ENCODE assay signal across 24 mouse cellular contexts in genomic region chr2:168920007-168920406, GRCm38 (mm10). TPM values are rescaled to one million over a fixed set of nuclear protein-coding genes. Genes with fewer than 3 reads are reported as not detected.
DNase-seq lines count a peak whose midpoint lies in the region; ATAC-seq and TF ChIP-seq lines count a peak whose summit lies in the region.
"Had no signal": no experiment of that assay in that cellular context is flagged by ENCODE, and none has a peak within 500 bp of the region (broad histone marks: within the 10 kb centered on the region; RNA-seq: fewer than 3 reads in every experiment).

No protein-coding gene starts in this region.

- no peak for ATAC-seq in heart, embryonic 14.5 days (ENCODE audit: insufficient number of reproducible peaks, insufficient read depth, low FRiP score, low read depth)
- ATAC-seq in embryonic facial prominence, embryonic 12.5 days (ENCODE audit: insufficient number of reproducible peaks, insufficient read depth, low FRiP score, low TSS enrichment), result no peak; the same call in 1 of the 2 replicates
- 0 out of 2 replicates have a peak, but pooled peaks have one; percentile 42 for ATAC-seq in stomach, embryonic 14.5 days (ENCODE audit: insufficient number of reproducible peaks, insufficient read depth, low FRiP score, low read depth)
- no peak for ATAC-seq in hindbrain, embryonic 16.5 days
- ATAC-seq: activated CD4-positive, CD25-positive, alpha-beta regulatory T cell, adult 4 months; forebrain, embryonic 15.5 days; hindbrain, postnatal 0 days; midbrain, embryonic 13.5 days had no signal

- H3K4me2 ChIP-seq in heart, embryonic 14.5 days (ENCODE audit: low read length), result peak overlapping the region; percentile 17; the same call in 1 of the 2 replicates
- peak overlapping the region; percentile 16; the same call in 1 of the 2 replicates for H3K4me2 ChIP-seq in embryonic facial prominence, embryonic 12.5 days (replicated peaks)
- no peak overlapping the region for H3K4me2 ChIP-seq in stomach, embryonic 14.5 days (replicated peaks; ENCODE audit: low read depth, low read length)
- no peak overlapping the region for H3K4me2 ChIP-seq in hindbrain, embryonic 16.5 days (ENCODE audit: low read length)
- H3K4me2 ChIP-seq: forebrain, embryonic 15.5 days; liver, embryonic 15.5 days; midbrain, embryonic 13.5 days had no signal

- intact Hi-C loops in heart, postnatal 14 days (cut with DNase I), result no loop called here

- H3K9ac ChIP-seq in heart, embryonic 14.5 days (ENCODE audit: low read length), result no peak overlapping the region
- peak overlapping the region; percentile 55 for H3K9ac ChIP-seq in ES-Bruce4 (ENCODE audit: low read depth, poor library complexity, severe bottlenecking)
- no peak overlapping the region for H3K9ac ChIP-seq in embryonic facial prominence, embryonic 12.5 days
- H3K9ac ChIP-seq in stomach, embryonic 14.5 days (replicated peaks; ENCODE audit: low read depth, low read length), result no peak overlapping the region
- H3K9ac ChIP-seq in hindbrain, embryonic 16.5 days (ENCODE audit: low read depth, low read length), result no peak overlapping the region
- H3K9ac ChIP-seq: forebrain, embryonic 15.5 days; liver, embryonic 15.5 days; midbrain, embryonic 13.5 days had no signal

- no peak overlapping the region for H3K4me3 ChIP-seq in heart, embryonic 14.5 days (ENCODE audit: control insufficient read depth in 1 of 2, insufficient read depth in 1 of 2, low read depth in 1 of 2, low read length in 2 of 2)
- peak overlapping the region; percentile 46 for H3K4me3 ChIP-seq in ES-Bruce4 (ENCODE audit: low read depth, low read length)
- no peak overlapping the region for H3K4me3 ChIP-seq in embryonic facial prominence, embryonic 12.5 days
- H3K4me3 ChIP-seq in stomach, embryonic 14.5 days (ENCODE audit: low read depth, low read length), result no peak overlapping the region
- H3K4me3 ChIP-seq in hindbrain, embryonic 16.5 days (ENCODE audit: low read length), result no peak overlapping the region
- H3K4me3 ChIP-seq: forebrain, embryonic 15.5 days; left cerebral cortex, adult 2 months; liver, embryonic 15.5 days; midbrain, embryonic 13.5 days; myocyte had no signal

- no peak for TF ChIP-seq POLR2A in ES-Bruce4 (IDR thresholded peaks at IDR 0.05; ENCODE audit: insufficient read depth, low read length)

- H3K36me3 ChIP-seq in heart, embryonic 14.5 days (ENCODE audit: control insufficient read depth, insufficient read depth, low read length), result no peaks in the 10 kb centered on the region; the same call in 1 of the 2 replicates
- no peaks in the 10 kb centered on the region for H3K36me3 ChIP-seq in ES-Bruce4 (ENCODE audit: control insufficient read depth, insufficient read depth, low read length, poor library complexity, severe bottlenecking)
- H3K36me3 ChIP-seq in embryonic facial prominence, embryonic 12.5 days, result no peaks in the 10 kb centered on the region; the same call in 1 of the 2 replicates
- no peaks in the 10 kb centered on the region; the same call in 1 of the 2 replicates for H3K36me3 ChIP-seq in stomach, embryonic 14.5 days (ENCODE audit: control insufficient read depth, insufficient read depth, low read length)
- H3K36me3 ChIP-seq in hindbrain, embryonic 16.5 days (ENCODE audit: control insufficient read depth, insufficient read depth, low read length), result no peaks in the 10 kb centered on the region
- H3K36me3 ChIP-seq: forebrain, embryonic 15.5 days; liver, embryonic 15.5 days; midbrain, embryonic 13.5 days had no signal

- DNase-seq in heart, postnatal 14 days, result no peak
- DNase-seq in adrenal gland, postnatal 25 days, result no peak
- DNase-seq: adrenal gland, postnatal 36 days; B cell, adult 2 months; cerebellum, adult 11-12 months; cerebellum, postnatal 25 days; embryo, embryonic 11 days; gastrocnemius, postnatal 25 days; kidney, adult 9 months; kidney, postnatal 36 days; lung, postnatal 10 days; thymus, adult 2 months had no signal

- no peak for TF ChIP-seq EP300 in ES-Bruce4 (IDR thresholded peaks at IDR 0.05; ENCODE audit: insufficient read depth, low read depth, low read length)

- no peak for TF ChIP-seq CTCF in ES-Bruce4 (IDR thresholded peaks at IDR 0.05; ENCODE audit: low read depth, low read length)

- H3K4me1 ChIP-seq in heart, embryonic 14.5 days (ENCODE audit: control insufficient read depth in 2 of 2, insufficient read depth in 2 of 2, low read length in 2 of 2), result peaks cover 0 to 2% of the 10 kb centered on the region in 2 experiments; a peak in 1 of 4 replicates
- no peaks in the 10 kb centered on the region for H3K4me1 ChIP-seq in ES-Bruce4 (ENCODE audit: control insufficient read depth, insufficient read depth, low read length)
- no peaks in the 10 kb centered on the region; the same call in 1 of the 2 replicates for H3K4me1 ChIP-seq in embryonic facial prominence, embryonic 12.5 days
- no peaks in the 10 kb centered on the region for H3K4me1 ChIP-seq in stomach, embryonic 14.5 days (ENCODE audit: control insufficient read depth, insufficient read depth, low read length)
- H3K4me1 ChIP-seq in hindbrain, embryonic 16.5 days (ENCODE audit: control insufficient read depth, insufficient read depth, low read depth, low read length), result no peaks in the 10 kb centered on the region
- H3K4me1 ChIP-seq: forebrain, embryonic 15.5 days; liver, embryonic 15.5 days; midbrain, embryonic 13.5 days had no signal

- no peak overlapping the region for H3K27ac ChIP-seq in heart, embryonic 14.5 days (replicated peaks in 1 of 2; ENCODE audit: control insufficient read depth in 1 of 2, insufficient read depth in 1 of 2, low read depth in 2 of 2, low read length in 2 of 2)
- H3K27ac ChIP-seq in ES-Bruce4 (ENCODE audit: insufficient read depth, low read length), result no peak overlapping the region
- no peak overlapping the region for H3K27ac ChIP-seq in embryonic facial prominence, embryonic 12.5 days
- H3K27ac ChIP-seq in stomach, embryonic 14.5 days (ENCODE audit: low read length), result peak overlapping the region; percentile 15
- H3K27ac ChIP-seq in hindbrain, embryonic 16.5 days (ENCODE audit: low read depth, low read length), result no peak overlapping the region
- H3K27ac ChIP-seq: forebrain, embryonic 15.5 days; hindbrain, postnatal 0 days; left cerebral cortex, adult 2 months; liver, embryonic 15.5 days; midbrain, embryonic 13.5 days had no signal

- H3K27me3 ChIP-seq in heart, embryonic 14.5 days (ENCODE audit: control insufficient read depth, insufficient read depth, low read length), result peaks cover 3% of the 10 kb centered on the region; the same call in 1 of the 2 replicates
- no peaks in the 10 kb centered on the region for H3K27me3 ChIP-seq in ES-Bruce4 (ENCODE audit: control insufficient read depth, insufficient read depth, low read length, poor library complexity, severe bottlenecking)
- no peaks in the 10 kb centered on the region for H3K27me3 ChIP-seq in embryonic facial prominence, embryonic 12.5 days
- no peaks in the 10 kb centered on the region for H3K27me3 ChIP-seq in stomach, embryonic 14.5 days (ENCODE audit: control insufficient read depth, insufficient read depth, low read length)
- no peaks in the 10 kb centered on the region for H3K27me3 ChIP-seq in hindbrain, embryonic 16.5 days (replicated peaks; ENCODE audit: control insufficient read depth, insufficient read depth, low read length)
- H3K27me3 ChIP-seq: forebrain, embryonic 15.5 days; liver, embryonic 15.5 days had no signal

- 34% methylated on average over 15 of the region's 15 CpGs for WGBS in heart, embryonic 14.5 days
- WGBS in embryonic facial prominence, embryonic 12.5 days, result 50% methylated on average over 15 of the region's 15 CpGs
- WGBS in stomach, embryonic 14.5 days, result 44% methylated on average over 15 of the region's 15 CpGs
- WGBS in hindbrain, embryonic 16.5 days, result 50% methylated on average over 15 of the region's 15 CpGs

- H3K9me3 ChIP-seq in heart, embryonic 14.5 days (ENCODE audit: control insufficient read depth, low read length), result no peaks in the 10 kb centered on the region
- no peaks in the 10 kb centered on the region for H3K9me3 ChIP-seq in ES-Bruce4 (replicated peaks; ENCODE audit: control insufficient read depth, insufficient read depth, low read length, poor library complexity, severe bottlenecking)
- no peaks in the 10 kb centered on the region for H3K9me3 ChIP-seq in embryonic facial prominence, embryonic 12.5 days
- H3K9me3 ChIP-seq in stomach, embryonic 14.5 days (ENCODE audit: control insufficient read depth, low read depth, low read length), result no peaks in the 10 kb centered on the region
- H3K9me3 ChIP-seq in hindbrain, embryonic 16.5 days (ENCODE audit: control insufficient read depth, low read length), result no peaks in the 10 kb centered on the region; the same call in 1 of the 2 replicates
- H3K9me3 ChIP-seq: forebrain, embryonic 15.5 days; liver, embryonic 15.5 days; midbrain, embryonic 13.5 days had no signal

RNA-seq across cellular contexts. Expression of gene Zfp64, which starts 35.4 kb away (rescaled TPM):
- 15.3 and 15.7 TPM in 2 replicates for polyA plus RNA-seq in heart, embryonic 14.5 days (2014; fragmentation: Nextera tagmentation; extraction: Ambion mirVana)
- total RNA-seq in heart, postnatal 14 days (2021), result 1 to 10 TPM; 8.7 to 8.9 TPM
- 35.9 and 37.7 TPM in 2 replicates for polyA plus RNA-seq in ES-Bruce4 (2011; ENCODE audit: insufficient read depth, insufficient read length, low read depth, missing spikeins)
- 47.7 and 48.3 TPM in 2 replicates for polyA plus RNA-seq in embryonic facial prominence, embryonic 12.5 days (2016; fragmentation: Nextera tagmentation; extraction: Ambion mirVana)
- polyA plus RNA-seq in stomach, embryonic 14.5 days (2014; fragmentation: Nextera tagmentation; extraction: Ambion mirVana), result 37.2 and 38.2 TPM in 2 replicates
- 21.6 and 22.8 TPM in 2 replicates for total RNA-seq in adrenal gland, postnatal 25 days (2021)
- polyA plus RNA-seq in hindbrain, embryonic 16.5 days (2015; fragmentation: Nextera tagmentation; extraction: Ambion mirVana), result 30.8 and 35.0 TPM in 2 replicates

Comparison
In these comparisons a context has a peak if more than half of its experiments do, and no peak if none do; other contexts are left out.
1. H3K4me2 ChIP-seq: peak in heart, embryonic 14.5 days (single experiment) and embryonic facial prominence, embryonic 12.5 days (single experiment); none in stomach, embryonic 14.5 days (single experiment) and hindbrain, embryonic 16.5 days (single experiment).